Mouse (Mus musculus): Measurements from ENCODE around the gene Pagr1a. TPM values are rescaled to one million over a fixed set of nuclear protein-coding genes. Genes with fewer than 3 reads are reported as not detected.
A peak's percentile ranks its signal among the peaks of the same experiment; 100 is the strongest.

The Pagr1a gene
- total and polyA plus RNA-seq, 3 experiments: 60.2 to 85.9 TPM; not detected in 1

GRCm38 (mm10) chr7:127023896-127024690, 6.9 kb upstream of the Pagr1a start:
- peaks cover 41% of the 10 kb centered on the region for H3K79me2 ChIP-seq (ENCODE audit: control insufficient read depth, insufficient read depth, low read length, poor library complexity)
- no peaks in the 10 kb centered on the region for H3K27me3 ChIP-seq (ENCODE audit: control insufficient read depth in 1 of 2, insufficient read depth in 2 of 2, low read length in 2 of 2)
- peak overlapping the region; percentile 59 to 86 for H3K4me3 ChIP-seq (ENCODE audit: control insufficient read depth in 1 of 2, insufficient read depth in 1 of 2, low read depth in 2 of 2, low read length in 2 of 2)
- H3K36me3 ChIP-seq (ENCODE audit: control insufficient read depth in 1 of 2, insufficient read depth in 2 of 2, low read length in 2 of 2): peaks cover 2 to 28% of the 10 kb centered on the region in 2 experiments; a peak in 3 of 4 replicates
- TF ChIP-seq TBP (IDR thresholded peaks at IDR 0.05; ENCODE audit: low read depth, low read length): no peak
- 0 out of 2 replicates have a peak, but pooled peaks have one; percentile 36 for TF ChIP-seq CHD1 (IDR thresholded peaks at IDR 0.05; ENCODE audit: low read depth, low read length)
- TF ChIP-seq MYC (IDR thresholded peaks at IDR 0.05; ENCODE audit: low read depth, low read length): no peak
- TF ChIP-seq MXI1 (IDR thresholded peaks at IDR 0.05; ENCODE audit: low read depth, low read length): peak; percentile 67
- TF ChIP-seq SMC3 (IDR thresholded peaks at IDR 0.05; ENCODE audit: low read depth, low read length): no peak
- no peak for TF ChIP-seq MEF2A (IDR thresholded peaks at IDR 0.05; ENCODE audit: extremely low read depth, insufficient replicate concordance, low read depth, low read length, poor library complexity, severe bottlenecking)
- peak overlapping the region; percentile 93 for H3K27ac ChIP-seq (ENCODE audit: control insufficient read depth, low read depth, low read length)
- peak overlapping the region; percentile 97 for H3K9ac ChIP-seq (ENCODE audit: control insufficient read depth, low read depth, low read length, poor library complexity, severe bottlenecking)
- peak; percentile 59 for DNase-seq (ENCODE audit: low read depth, low spot score)
- H3K9me3 ChIP-seq (replicated peaks; ENCODE audit: insufficient read depth, low read length): no peaks in the 10 kb centered on the region
- peaks cover 4 to 30% of the 10 kb centered on the region in 2 experiments; a peak in 3 of 4 replicates for H3K4me1 ChIP-seq (ENCODE audit: control insufficient read depth in 1 of 2, insufficient read depth in 2 of 2, low read length in 2 of 2)

- no peaks in the 10 kb centered on the region for H3K9me3 ChIP-seq (replicated peaks; ENCODE audit: insufficient read depth, low read length)
- DNase-seq (ENCODE audit: low read depth, low spot score): no peak
- peak overlapping the region; percentile 97 for H3K9ac ChIP-seq (ENCODE audit: control insufficient read depth, low read depth, low read length, poor library complexity, severe bottlenecking)
These were observed 6.1 kb upstream of the Pagr1a start for GRCm38 (mm10) chr7:127023272-127023691.

DNA sequence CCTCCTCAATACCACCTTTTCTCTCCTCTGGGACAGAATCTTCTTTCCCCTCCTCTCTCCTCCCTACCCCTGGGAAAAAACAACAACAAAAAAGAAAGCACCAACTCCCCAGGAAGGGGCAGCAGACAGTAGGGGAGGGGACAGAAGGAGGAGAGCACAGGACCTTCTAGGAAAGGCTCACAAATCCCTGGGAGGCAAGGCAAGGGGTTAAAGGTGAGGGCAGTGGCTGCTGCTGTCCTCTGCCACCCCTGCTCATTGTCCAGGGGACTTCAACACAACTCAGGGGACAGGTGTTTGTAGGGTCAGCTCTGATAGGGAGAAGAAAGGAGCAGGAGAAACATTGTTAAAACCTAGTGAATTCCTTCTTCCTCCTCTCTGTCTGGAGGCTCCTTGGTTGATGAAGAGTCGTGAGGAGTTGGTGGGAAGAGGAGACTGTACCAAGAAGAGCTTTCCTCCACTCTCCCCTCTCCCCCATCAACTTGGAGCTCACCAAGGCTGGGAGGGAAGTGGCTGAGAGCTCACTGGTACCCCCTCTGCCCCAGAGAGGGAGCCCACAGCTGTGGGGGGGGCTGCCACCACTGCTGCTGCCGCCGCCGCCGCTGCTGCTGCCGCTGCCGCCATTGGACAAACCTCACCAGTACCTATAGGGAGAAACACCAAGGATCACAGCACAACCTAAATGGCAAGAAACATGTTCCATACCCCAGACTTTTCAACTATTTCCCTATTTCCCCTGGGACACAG, 5.5 kb upstream of the Pagr1a start:
- Histone ChIP-seq H3K9ac (ENCODE audit: control insufficient read depth, low read depth, low read length, poor library complexity, severe bottlenecking) (peak overlapping the region; percentile 97), H3K36me3 (ENCODE audit: control insufficient read depth in 1 of 2, insufficient read depth in 2 of 2, low read length in 2 of 2) (peaks cover 0 to 18% of the 10 kb centered on the region in 2 experiments; a peak in 3 of 4 replicates), H3K9me3 (replicated peaks; ENCODE audit: insufficient read depth, low read length) (no peaks in the 10 kb centered on the region), H3K27me3 (ENCODE audit: control insufficient read depth in 1 of 2, insufficient read depth in 2 of 2, low read length in 2 of 2) (no peaks in the 10 kb centered on the region), H3K79me2 (ENCODE audit: control insufficient read depth, insufficient read depth, low read length, poor library complexity) (peaks cover 41% of the 10 kb centered on the region), H3K27ac (ENCODE audit: control insufficient read depth, low read depth, low read length) (0 out of 2 replicates have a peak overlapping the region, but pooled peaks have one; percentile 15), H3K4me3 (ENCODE audit: control insufficient read depth in 1 of 2, insufficient read depth in 1 of 2, low read depth in 2 of 2, low read length in 2 of 2) (0 out of 4 replicates have a peak overlapping the region, but pooled peaks of 1 of the 2 experiments have one; percentile 86), H3K4me1 (ENCODE audit: control insufficient read depth in 1 of 2, insufficient read depth in 2 of 2, low read length in 2 of 2) (peaks cover 0 to 20% of the 10 kb centered on the region in 2 experiments; a peak in 2 of 4 replicates)
- no peak for TF ChIP-seq MAX (IDR thresholded peaks at IDR 0.05; ENCODE audit: low read length)
- TF ChIP-seq MAZ (IDR thresholded peaks at IDR 0.05; ENCODE audit: low read depth, low read length): no peak
- TF ChIP-seq ZMIZ1 (IDR thresholded peaks at IDR 0.05; ENCODE audit: low read depth, low read length): no peak
- no peak for TF ChIP-seq GABPA (IDR thresholded peaks at IDR 0.05; ENCODE audit: low read depth, low read length)
- TF ChIP-seq USF1 (IDR thresholded peaks at IDR 0.05; ENCODE audit: low read depth, low read length): no peak
- TF ChIP-seq BHLHE40 (IDR thresholded peaks at IDR 0.05; ENCODE audit: borderline replicate concordance, low read depth, low read length): no peak
- no peak for TF ChIP-seq ZKSCAN1 (IDR thresholded peaks at IDR 0.05; ENCODE audit: low read depth, low read length)
- TF ChIP-seq ELF1 (IDR thresholded peaks at IDR 0.05; ENCODE audit: low read depth, low read length): no peak
- TF ChIP-seq GATA1 (IDR thresholded peaks at IDR 0.05; ENCODE audit: low read depth, low read length): no peak
- TF ChIP-seq MEF2A (IDR thresholded peaks at IDR 0.05; ENCODE audit: extremely low read depth, insufficient replicate concordance, low read depth, low read length, poor library complexity, severe bottlenecking): no peak
- no peak for TF ChIP-seq KAT2A (conservative IDR thresholded peaks at IDR 0.05; ENCODE audit: low read depth, low read length)
- no peak for DNase-seq (ENCODE audit: low read depth, low spot score)

More at GRCm38 (mm10) chr7:127023272-127023691, 6.1 kb upstream of the Pagr1a start:
- no peaks in the 10 kb centered on the region for H3K27me3 ChIP-seq (ENCODE audit: control insufficient read depth in 1 of 2, insufficient read depth in 2 of 2, low read length in 2 of 2)
- H3K4me1 ChIP-seq (ENCODE audit: control insufficient read depth in 1 of 2, insufficient read depth in 2 of 2, low read length in 2 of 2): peaks cover 4 to 25% of the 10 kb centered on the region in 2 experiments; a peak in 3 of 4 replicates
- 0 out of 2 replicates have a peak overlapping the region, but pooled peaks have one; percentile 15 for H3K27ac ChIP-seq (ENCODE audit: control insufficient read depth, low read depth, low read length)
- H3K36me3 ChIP-seq (ENCODE audit: control insufficient read depth in 1 of 2, insufficient read depth in 2 of 2, low read length in 2 of 2): peaks cover 0 to 22% of the 10 kb centered on the region in 2 experiments; a peak in 3 of 4 replicates
- peaks cover 41% of the 10 kb centered on the region for H3K79me2 ChIP-seq (ENCODE audit: control insufficient read depth, insufficient read depth, low read length, poor library complexity)
- TF ChIP-seq POLR2A (IDR thresholded peaks at IDR 0.05; ENCODE audit: control insufficient read depth in 1 of 2, insufficient read depth in 1 of 2, low read depth in 1 of 2, low read length in 2 of 2, poor library complexity in 1 of 2) (peak in 1 of 2 experiments; percentile 25; a peak in 1 of 4 replicates), SMC3 (IDR thresholded peaks at IDR 0.05; ENCODE audit: low read depth, low read length) (no peak)
- H3K4me3 ChIP-seq (ENCODE audit: control insufficient read depth in 1 of 2, insufficient read depth in 1 of 2, low read depth in 2 of 2, low read length in 2 of 2): peak overlapping the region; percentile 59 to 86; a peak in 3 of 4 replicates

Data from MEL (cell line).